Mouse (Mus musculus) spleen, postnatal 4 days (tissue): Measurements from ENCODE around the gene Trcg1.

Experiments
- DNase-seq, 2 experiments: peaks; one replicate each; pipeline ENCODE4 v3.0.0; 2022; ENCODE audit warnings: low spot score in 2 of 2

The Trcg1 gene

DNA sequence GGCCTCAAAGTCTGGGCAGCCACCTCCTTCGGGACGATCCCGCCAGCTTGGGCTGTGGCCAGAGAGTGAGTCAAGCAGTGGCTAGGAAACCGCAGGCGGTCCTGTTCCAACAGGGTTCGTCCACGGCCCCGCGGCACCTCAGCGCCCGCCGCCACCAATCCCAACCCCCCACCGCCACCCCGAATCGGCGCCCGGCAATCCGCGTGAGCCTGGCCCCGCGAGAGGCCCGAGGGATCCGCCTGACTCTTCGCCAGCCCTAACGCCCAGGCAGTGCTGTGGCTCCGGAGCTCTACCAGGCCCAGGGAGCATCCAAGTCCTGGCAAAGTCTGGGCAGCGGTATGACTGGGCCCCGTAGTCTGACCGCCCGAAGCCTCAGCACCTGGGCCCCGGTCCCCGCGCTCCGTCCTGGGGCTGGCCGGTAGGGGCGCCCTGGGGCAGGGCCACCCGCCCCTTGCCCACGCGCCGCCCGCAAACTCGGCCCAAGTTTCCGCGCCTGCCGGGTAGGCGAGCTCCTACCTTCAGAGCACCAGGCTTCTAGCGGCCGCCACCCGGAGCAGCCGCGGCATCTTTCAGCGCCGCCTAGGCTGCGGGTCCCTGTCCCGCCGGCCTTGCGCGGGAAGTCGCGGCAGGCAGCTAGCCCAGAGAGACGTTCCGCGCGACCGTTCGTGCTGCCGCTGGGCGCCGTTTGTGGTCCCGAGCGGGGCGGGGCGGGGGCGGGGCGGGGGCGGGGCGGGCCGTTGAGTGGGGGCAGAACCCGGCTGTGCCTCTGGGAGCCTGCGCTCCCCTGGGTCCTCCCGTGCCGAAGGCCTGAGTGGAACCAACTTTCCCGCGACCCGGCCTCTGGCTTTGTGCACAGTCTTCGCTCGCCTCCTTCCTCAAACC, 25.8 kb downstream of the Trcg1 start, which contains the start of gene 1700017B05Rik:
1700017B05Rik (minus strand) TSS at position 700 of the 882 bp plus-strand sequence.
- peak; percentile 84 to 94 for DNase-seq

GRCm38 (mm10) chr9:57262795-57263684, 26.7 kb downstream of the Trcg1 start:
- DNase-seq = no peak

GRCm38 (mm10) chr9:57265125-57265524, 28.8 kb downstream of the Trcg1 start:
- no peak for DNase-seq

DNA sequence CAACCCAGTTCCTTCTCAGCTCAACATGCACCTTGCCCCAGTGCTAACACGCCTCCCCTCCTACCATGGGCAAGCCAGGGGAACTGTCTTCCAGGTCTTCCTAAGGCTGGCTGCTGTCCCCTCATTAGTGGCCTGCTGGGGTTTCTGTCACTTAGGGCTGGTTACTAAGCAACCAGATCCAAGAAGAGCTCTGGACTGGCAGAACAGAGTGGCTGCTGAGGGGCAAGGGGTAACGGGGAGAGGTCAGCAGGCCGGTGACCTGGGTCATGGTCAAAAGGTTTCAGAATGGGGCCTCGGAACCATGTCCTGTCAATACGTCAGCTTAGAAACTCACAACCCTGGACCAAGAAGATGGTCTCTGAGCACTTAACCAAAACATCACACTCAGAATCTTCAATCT, 31.1 kb downstream of the Trcg1 start:
- DNase-seq = no peak

DNA sequence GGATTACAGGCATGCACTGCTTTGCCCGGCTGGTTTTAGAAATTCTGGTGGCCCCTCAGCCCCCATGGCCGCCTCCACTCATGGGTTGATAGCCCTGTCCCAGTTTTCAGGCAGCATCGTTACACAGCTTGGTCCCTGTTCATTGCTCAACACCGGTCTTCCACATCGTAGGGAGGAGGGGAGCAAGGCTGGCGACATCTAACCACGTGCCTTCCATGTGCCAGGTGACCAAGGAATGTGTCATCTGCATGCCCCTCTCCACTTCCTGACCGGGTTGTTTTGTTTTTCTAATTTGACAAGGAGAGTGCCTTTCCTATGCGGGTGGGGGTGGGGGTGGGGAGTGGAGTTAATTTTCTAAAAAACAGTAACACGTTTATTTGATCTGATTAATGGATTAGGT, 31.7 kb downstream of the Trcg1 start:
- DNase-seq = no peak

GRCm38 (mm10) chr9:57268575-57268974, 32.2 kb downstream of the Trcg1 start:
- no peak for DNase-seq

DNA sequence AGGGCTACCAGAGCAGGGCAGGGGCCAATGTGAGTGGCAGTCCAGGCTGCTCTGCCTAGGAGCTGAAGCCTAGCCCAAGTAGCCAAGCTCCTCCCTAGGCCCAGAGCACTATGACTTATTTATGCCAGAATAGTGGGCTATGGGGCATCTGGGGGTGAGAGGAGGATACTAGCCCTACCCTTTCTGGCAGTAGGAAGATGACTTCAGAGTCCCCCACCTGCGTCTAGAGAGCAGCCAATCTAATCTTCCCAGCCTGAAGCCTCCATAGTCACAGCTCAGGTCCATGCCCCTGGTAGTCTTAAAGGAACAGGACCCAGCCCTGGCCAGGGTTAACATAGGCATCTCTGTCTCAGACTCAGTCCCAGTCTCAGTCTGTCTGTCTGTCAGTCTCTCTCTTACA, 33.0 kb downstream of the Trcg1 start:
- DNase-seq = no peak

- no peak for DNase-seq
Observed at GRCm38 (mm10) chr9:57270399-57270798, 34.0 kb downstream of the Trcg1 start.

- DNase-seq = no peak
Observed at GRCm38 (mm10) chr9:57271081-57271480, 34.7 kb downstream of the Trcg1 start.

DNA sequence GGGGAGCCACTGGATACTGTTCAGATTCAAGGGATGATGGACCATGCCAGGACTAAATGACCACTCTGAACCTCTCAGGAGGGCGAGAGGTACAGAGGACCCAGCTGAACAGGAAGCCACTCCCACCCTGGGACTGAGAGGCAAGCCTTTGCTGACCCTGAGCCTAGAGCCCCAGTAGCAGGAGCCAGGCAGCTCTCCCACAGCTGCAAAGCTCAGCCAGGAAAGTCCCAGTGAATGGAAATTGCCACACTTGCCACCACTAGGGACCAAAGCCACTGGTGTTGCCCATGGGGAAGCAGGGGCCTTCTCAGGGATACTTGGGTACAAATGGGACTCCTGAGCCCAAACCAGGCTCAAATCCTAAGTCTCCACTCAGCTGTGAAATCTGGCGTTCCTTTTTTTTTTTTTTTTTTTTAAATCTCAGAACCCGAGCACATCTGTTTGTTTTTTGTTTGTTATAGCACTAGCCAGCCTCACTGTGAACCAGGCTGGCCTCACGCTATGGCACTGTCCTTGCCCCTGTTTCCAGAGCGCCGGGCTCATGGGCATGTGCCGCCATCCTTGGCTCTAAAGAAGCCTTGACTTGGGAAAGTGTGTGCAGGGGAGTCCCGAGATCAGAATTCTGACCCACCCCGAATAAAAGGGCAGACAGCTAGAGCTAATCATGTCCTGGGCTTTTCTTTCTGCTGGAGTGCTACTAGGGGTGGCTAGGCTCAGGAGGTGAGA, 35.6 kb downstream of the Trcg1 start:
- DNase-seq = no peak

GRCm38 (mm10) chr9:57272902-57273804, 36.8 kb downstream of the Trcg1 start:
- no peak for DNase-seq

DNA sequence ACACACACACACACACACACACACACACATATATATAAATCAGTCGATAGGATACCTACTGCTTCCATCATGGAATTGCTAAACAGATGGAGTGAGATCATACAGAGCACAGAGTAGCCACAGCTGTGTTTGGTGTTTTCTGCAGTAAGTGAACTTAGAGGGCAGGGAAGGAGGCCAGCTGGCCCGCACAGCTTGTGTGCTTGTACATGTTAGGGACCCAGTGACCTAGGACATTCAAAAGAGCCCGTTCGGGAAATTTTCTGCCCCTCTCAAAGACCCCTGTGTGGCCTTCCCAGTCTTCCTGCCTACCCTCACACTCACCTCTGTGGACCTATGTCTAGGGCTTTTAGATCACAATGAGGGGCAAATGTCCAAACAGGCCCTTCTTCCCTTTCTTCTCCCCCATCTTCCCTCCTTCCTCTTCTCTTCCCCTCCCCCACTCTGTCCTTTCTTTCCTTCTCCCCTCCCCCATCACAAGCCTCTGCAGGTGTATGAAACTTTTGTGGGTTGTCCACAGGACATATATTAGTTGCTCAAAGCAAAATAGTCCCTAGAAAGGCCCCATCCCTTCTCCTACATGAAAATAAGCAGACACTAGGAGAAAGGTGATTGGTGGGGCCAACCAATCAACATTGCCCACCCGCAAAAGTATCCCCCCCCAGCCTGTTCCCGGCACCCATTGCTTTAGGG, 37.6 kb downstream of the Trcg1 start:
- no peak for DNase-seq

GRCm38 (mm10) chr9:57276311-57276710, 40.0 kb downstream of the Trcg1 start:
- no peak for DNase-seq

- peak; percentile 27 to 66 for DNase-seq
Observed at GRCm38 (mm10) chr9:57278268-57278667, 41.9 kb downstream of the Trcg1 start.

DNA sequence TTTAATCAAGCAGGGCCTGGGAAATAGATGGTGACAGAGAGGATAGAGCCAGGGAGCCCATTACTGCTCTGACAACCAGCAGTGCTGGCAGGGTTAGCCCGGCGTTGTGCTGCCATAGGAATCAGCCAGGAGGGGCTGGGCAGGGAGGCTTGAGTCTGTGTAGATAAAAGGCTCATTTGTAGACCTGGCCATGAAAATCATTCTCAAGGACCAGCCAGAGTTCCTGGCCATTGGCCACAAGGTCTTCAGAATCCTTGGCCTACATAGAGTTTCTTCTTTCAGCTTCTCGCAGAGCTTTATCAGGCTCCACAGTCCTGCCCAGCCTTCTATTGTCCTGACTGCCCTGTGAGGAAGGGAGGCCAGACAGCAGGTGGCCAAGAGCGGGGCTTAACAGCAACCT, 43.1 kb downstream of the Trcg1 start:
- DNase-seq = no peak

DNA sequence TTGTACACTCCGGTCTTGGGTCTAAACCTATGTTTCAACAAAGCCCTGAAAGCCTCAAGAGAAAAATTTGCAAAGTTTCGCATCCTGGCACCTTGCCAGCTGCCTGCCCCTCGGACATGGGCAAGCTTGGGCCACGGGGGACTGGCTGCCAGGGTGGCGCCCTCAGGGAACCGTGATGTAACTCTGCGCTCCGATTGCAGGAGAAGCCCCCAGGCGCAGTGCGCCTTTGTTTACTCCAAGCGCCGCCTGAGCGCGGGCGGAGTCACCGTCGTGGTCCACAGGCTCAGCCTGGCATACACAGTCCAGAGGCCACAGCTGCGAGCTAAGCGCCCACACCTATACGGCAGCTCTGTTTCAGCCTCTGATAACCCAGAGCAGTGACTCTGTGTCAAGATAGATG, 45.2 kb downstream of the Trcg1 start:
- peak; percentile 52 to 77 for DNase-seq

GRCm38 (mm10) chr9:57282686-57283085, 46.3 kb downstream of the Trcg1 start:
- no peak for DNase-seq

DNA sequence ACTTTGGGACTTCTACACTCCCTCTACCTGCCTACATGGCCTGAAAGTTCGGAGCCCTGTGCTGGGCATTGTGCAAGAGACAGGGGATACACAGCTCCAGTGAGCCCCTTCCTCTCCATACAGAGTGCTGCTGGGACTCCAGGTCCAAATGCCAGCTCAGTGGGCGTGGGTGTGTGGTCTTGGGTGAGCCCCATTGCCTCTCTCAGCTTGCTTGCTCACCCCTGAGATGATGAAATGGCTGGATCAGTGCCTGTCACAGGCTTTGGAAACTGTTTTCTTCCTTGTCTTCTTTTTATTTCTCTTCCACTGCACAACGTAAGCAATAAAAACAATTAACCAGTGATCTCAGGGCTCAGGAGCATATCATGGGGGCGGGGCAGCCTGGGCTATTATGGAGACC, 47.0 kb downstream of the Trcg1 start:
- peak in 1 of 2 experiments; percentile 58 for DNase-seq

DNA sequence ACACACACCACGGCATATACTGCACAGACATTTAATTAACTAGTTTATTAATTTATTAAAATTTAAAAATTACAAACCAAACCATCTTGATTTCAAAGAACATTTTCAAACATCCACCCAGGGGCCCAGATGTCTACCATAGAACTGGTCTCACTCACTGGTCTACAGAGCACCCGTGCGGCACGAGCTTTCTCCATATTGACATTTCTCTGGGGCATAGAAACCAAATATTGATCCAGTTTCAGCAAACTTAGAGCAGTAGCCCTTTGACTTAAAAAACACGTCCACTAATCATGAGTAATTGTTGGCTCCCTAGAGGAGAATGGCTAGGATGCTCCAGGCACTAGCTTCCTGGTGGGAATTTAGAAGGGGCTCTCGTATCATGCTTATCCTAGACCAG, 50.8 kb downstream of the Trcg1 start:
- DNase-seq = no peak

DNA sequence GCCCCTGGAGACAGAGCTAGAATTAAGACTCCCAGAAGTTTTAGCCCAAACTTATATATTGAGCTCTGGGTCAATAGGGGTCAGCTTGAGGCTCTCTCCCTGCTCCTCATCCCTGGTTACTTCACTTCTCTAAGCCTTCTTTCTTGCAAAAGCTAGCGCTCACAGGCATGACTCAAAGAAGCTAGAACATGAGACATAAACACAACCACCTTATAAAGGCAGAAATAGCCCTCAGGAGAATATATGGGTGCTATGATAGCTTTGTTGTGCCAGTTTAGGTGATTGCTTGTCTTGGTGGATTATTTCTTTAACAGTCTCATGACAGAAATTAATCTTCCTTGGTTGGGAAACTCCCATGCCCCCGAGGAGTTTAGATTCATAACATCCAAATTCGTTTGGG, 58.5 kb downstream of the Trcg1 start:
- no peak for DNase-seq
